Mouse (Mus musculus) MEL (cell line): Measurements from ENCODE around the gene Vwde. TPM values are rescaled to one million over a fixed set of nuclear protein-coding genes. Genes with fewer than 3 reads are reported as not detected.

Source experiments
- DNase-seq: peaks from one replicate; pipeline ENCODE4 v3.0.0; 2011; ENCODE audit warnings: low read depth, low spot score
- H3K27ac ChIP-seq: 2 replicates; pipeline ENCODE4 v1.5.1; 2012; ENCODE audit warnings: low read depth, mild to moderate bottlenecking, control low read depth, low read length, moderate library complexity; ENCODE audit not compliant: control insufficient read depth
- H3K27me3 ChIP-seq, 2 experiments: fragments of 150-350 bp in 1 of 2; sonication (generic) in 1 of 2; 2 replicates each; pipeline ENCODE4 v1.6.1; 2012; ENCODE audit warnings: low read length in 2 of 2, mild to moderate bottlenecking in 2 of 2, improper control_type of control experiment in 1 of 2, moderate library complexity in 1 of 2; ENCODE audit not compliant: insufficient read depth in 2 of 2, control insufficient read depth in 1 of 2
- H3K36me3 ChIP-seq, 2 experiments: 2 replicates each; pipeline ENCODE4 v1.6.1; 2012 to 2014; ENCODE audit warnings: low read length in 2 of 2, improper control_type of control experiment in 1 of 2, inconsistent platforms in 1 of 2, mild to moderate bottlenecking in 1 of 2; ENCODE audit not compliant: insufficient read depth in 2 of 2, control insufficient read depth in 1 of 2
- H3K4me1 ChIP-seq, 2 experiments: fragments of 150-350 bp in 1 of 2; sonication (generic) in 1 of 2; 2 replicates each; pipeline ENCODE4 v1.6.1; 2012; ENCODE audit warnings: low read length in 2 of 2, improper control_type of control experiment in 1 of 2, mild to moderate bottlenecking in 1 of 2; ENCODE audit not compliant: insufficient read depth in 2 of 2, control insufficient read depth in 1 of 2
- H3K4me3 ChIP-seq, 2 experiments: fragments of 150-350 bp in 1 of 2; sonication (generic) in 1 of 2; 2 replicates each; pipeline ENCODE4 v1.5.1; 2012; ENCODE audit warnings: low read depth in 2 of 2, low read length in 2 of 2, mild to moderate bottlenecking in 2 of 2, moderate library complexity in 2 of 2, control low read depth in 1 of 2, improper control_type of control experiment in 1 of 2; ENCODE audit not compliant: control insufficient read depth in 1 of 2, insufficient read depth in 1 of 2
- H3K79me2 ChIP-seq: 2 replicates; pipeline ENCODE4 v1.6.1; 2012; ENCODE audit warnings: mild to moderate bottlenecking, low read length, moderate library complexity; ENCODE audit not compliant: control insufficient read depth, poor library complexity, insufficient read depth
- H3K9ac ChIP-seq: 2 replicates; pipeline ENCODE4 v1.6.1; 2012; ENCODE audit warnings: low read depth, mild to moderate bottlenecking, control low read depth, low read length, moderate library complexity; ENCODE audit not compliant: control insufficient read depth, poor library complexity, severe bottlenecking
- H3K9me3 ChIP-seq: fragments of 150-350 bp; sonication (generic); replicated peaks from 2 replicates; pipeline ENCODE4 v1.6.1; 2012; ENCODE audit warnings: mild to moderate bottlenecking, low read length, improper control_type of control experiment, moderate library complexity; ENCODE audit not compliant: insufficient read depth
- CHD1 ChIP-seq: IDR thresholded peaks from 2 replicates; pipeline ENCODE4 v1.6.1; 2012; ENCODE audit warnings: low read depth, mild to moderate bottlenecking, inconsistent platforms, low read length, improper control_type of control experiment
- CTCF ChIP-seq, 3 experiments: IDR thresholded peaks in 2 of 3; conservative IDR thresholded peaks in 1 of 3; 2 replicates each; pipeline ENCODE4 v1.5.1; 2011 to 2012; ENCODE audit warnings: low read length in 3 of 3, low read depth in 2 of 3, mild to moderate bottlenecking in 2 of 3, improper control_type of control experiment in 1 of 3, inconsistent platforms in 1 of 3, mixed read lengths in 1 of 3, moderate library complexity in 1 of 3; ENCODE audit not compliant: control insufficient read depth in 1 of 3, insufficient read depth in 1 of 3, poor library complexity in 1 of 3, severe bottlenecking in 1 of 3
- E2F4 ChIP-seq: IDR thresholded peaks from 2 replicates; pipeline ENCODE4 v1.6.1; 2011; ENCODE audit warnings: low read depth, low read length, improper control_type of control experiment, borderline replicate concordance
- EP300 ChIP-seq, 2 experiments: IDR thresholded peaks; 2 replicates each; pipeline ENCODE4 v1.6.1; 2011; ENCODE audit warnings: improper control_type of control experiment in 2 of 2, low read length in 2 of 2, low read depth in 1 of 2, mild to moderate bottlenecking in 1 of 2
- ETS1 ChIP-seq: IDR thresholded peaks from 2 replicates; pipeline ENCODE4 v1.6.1; 2012; ENCODE audit warnings: low read depth, mild to moderate bottlenecking, inconsistent platforms, low read length, improper control_type of control experiment, moderate library complexity
- GATA1 ChIP-seq: IDR thresholded peaks from 2 replicates; pipeline ENCODE4 v1.6.1; 2011; ENCODE audit warnings: low read depth, low read length, improper control_type of control experiment
- MAFK ChIP-seq: IDR thresholded peaks from 2 replicates; pipeline ENCODE4 v1.6.1; 2011; ENCODE audit warnings: low read depth, mild to moderate bottlenecking, low read length, improper control_type of control experiment, borderline replicate concordance
- NELFE ChIP-seq: IDR thresholded peaks from 2 replicates; pipeline ENCODE4 v1.6.1; 2011; ENCODE audit warnings: low read depth, low read length, improper control_type of control experiment
- RAD21 ChIP-seq: IDR thresholded peaks from 2 replicates; pipeline ENCODE4 v1.6.1; 2011; ENCODE audit warnings: mild to moderate bottlenecking, low read depth, low read length, improper control_type of control experiment
- RCOR1 ChIP-seq: IDR thresholded peaks from 2 replicates; pipeline ENCODE4 v1.6.1; 2012; ENCODE audit warnings: low read depth, mild to moderate bottlenecking, inconsistent platforms, low read length, improper control_type of control experiment
- SMC3 ChIP-seq: IDR thresholded peaks from 2 replicates; pipeline ENCODE4 v1.6.1; 2011; ENCODE audit warnings: low read depth, low read length, improper control_type of control experiment
- TAL1 ChIP-seq: IDR thresholded peaks from 2 replicates; pipeline ENCODE4 v1.6.1; 2012; ENCODE audit warnings: mild to moderate bottlenecking, inconsistent platforms, low read length, moderate library complexity, mixed read lengths
- TBP ChIP-seq: IDR thresholded peaks from 2 replicates; pipeline ENCODE4 v1.8.0; 2011; ENCODE audit warnings: low read depth, low read length, improper control_type of control experiment
- USF1 ChIP-seq: IDR thresholded peaks from 2 replicates; pipeline ENCODE4 v1.6.1; 2014; ENCODE audit warnings: low read depth, mild to moderate bottlenecking, inconsistent platforms, low read length, improper control_type of control experiment, moderate library complexity
- USF2 ChIP-seq, 2 experiments: IDR thresholded peaks; 2 replicates each; pipeline ENCODE4 v1.6.1; 2011 to 2012; ENCODE audit warnings: improper control_type of control experiment in 2 of 2, low read length in 2 of 2, borderline replicate concordance in 1 of 2, inconsistent platforms in 1 of 2, low read depth in 1 of 2, mild to moderate bottlenecking in 1 of 2; ENCODE audit not compliant: insufficient read depth in 1 of 2
- ZKSCAN1 ChIP-seq: IDR thresholded peaks from 2 replicates; pipeline ENCODE4 v1.6.1; 2012; ENCODE audit warnings: low read depth, mild to moderate bottlenecking, inconsistent platforms, low read length, improper control_type of control experiment, moderate library complexity
- ZMIZ1 ChIP-seq: IDR thresholded peaks from 2 replicates; pipeline ENCODE4 v1.6.1; 2012; ENCODE audit warnings: low read depth, mild to moderate bottlenecking, inconsistent platforms, low read length, improper control_type of control experiment, moderate library complexity
- polyA plus RNA-seq, 2 experiments: library from polyadenylated mRNA; stranded (reverse) in 1 of 2; unstranded in 1 of 2; fragments of >175 nt in 1 of 2; fragments of >200 nt in 1 of 2; gene quantifications; 2 replicates each; pipeline versions ENCODE4 v1.2.1 to v1.2.4; 2012; ENCODE audit warnings: low replicate concordance in 2 of 2, low read depth in 1 of 2; ENCODE audit not compliant: insufficient read length in 2 of 2, insufficient read depth in 1 of 2, missing spikeins in 1 of 2
- total RNA-seq: library from RNA; depleted of rRNA; stranded (reverse); fragments of 300-350 nt; gene quantifications from 2 replicates; pipeline ENCODE4 v1.2.3, GENCODE M21; 2012

Vwde gene
- total and polyA plus RNA-seq, 3 experiments: not detected

DNA sequence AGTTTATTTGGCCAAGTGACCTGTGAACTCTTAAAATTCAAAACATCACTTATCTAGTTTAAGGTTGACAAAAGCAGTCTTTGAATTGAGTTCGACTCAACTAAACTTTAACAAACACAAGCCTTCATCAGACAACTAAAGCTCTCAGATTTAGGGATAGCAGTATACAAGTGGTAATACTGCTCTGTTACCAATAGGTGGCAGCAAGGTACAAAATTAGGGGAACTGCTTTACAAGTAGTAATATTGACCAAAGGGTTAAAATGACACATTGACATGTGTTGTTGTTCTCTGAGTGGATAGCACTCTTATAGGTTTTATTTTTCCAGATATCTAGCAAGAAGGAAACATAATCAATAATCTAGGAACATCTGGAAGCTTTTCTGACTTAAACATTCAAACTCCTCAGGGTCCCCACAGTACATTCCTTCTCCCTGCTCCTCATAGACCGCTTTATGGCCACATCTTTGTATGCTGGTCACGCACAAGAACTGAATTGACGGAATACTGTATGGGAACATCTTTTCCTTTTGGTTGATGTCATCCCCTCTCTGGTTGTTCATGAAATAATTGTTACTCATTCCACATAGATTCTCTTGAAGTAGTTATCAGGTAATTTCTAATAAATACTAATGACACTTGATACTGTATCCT is 23.7 kb upstream of the Vwde start:
- DNase-seq: peak; percentile 26

DNA sequence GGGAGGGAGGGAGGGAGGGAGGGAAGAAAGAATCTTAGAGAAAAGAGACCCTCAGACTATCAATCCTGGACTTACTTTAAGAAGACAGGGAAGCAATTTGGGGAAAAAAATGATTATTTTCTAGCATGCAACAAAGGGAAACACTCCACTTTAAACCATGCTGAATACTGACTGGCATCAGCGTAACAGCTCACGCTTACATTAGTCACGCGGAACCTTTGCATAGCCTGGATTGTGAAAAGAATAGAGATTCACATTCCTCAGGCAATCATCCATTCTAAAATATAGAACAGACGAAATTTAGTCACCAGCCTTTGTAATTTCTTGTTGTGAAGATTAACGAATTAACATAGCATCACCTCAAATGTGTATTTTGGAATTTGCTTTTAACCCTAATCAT is 18.6 kb downstream of the Vwde start:
- no peaks in the 10 kb centered on the region for H3K27me3 ChIP-seq
- H3K9me3 ChIP-seq: no peaks in the 10 kb centered on the region
- TF ChIP-seq USF2 (IDR thresholded peaks at IDR 0.05; ENCODE audit: borderline replicate concordance in 1 of 2, insufficient read depth in 1 of 2, low read depth in 1 of 2, low read length in 2 of 2) (no peak), RCOR1 (no peak), ZKSCAN1 (no peak), EP300 (IDR thresholded peaks at IDR 0.05; ENCODE audit: low read depth in 1 of 2, low read length in 2 of 2) (no peak), MAFK (no peak), ETS1 (no peak), ZMIZ1 (no peak), CTCF (IDR thresholded peaks at IDR 0.05 in 2 of 3, conservative IDR thresholded peaks at IDR 0.05 in 1 of 3; ENCODE audit: control insufficient read depth in 1 of 3, insufficient read depth in 1 of 3, low read depth in 2 of 3, low read length in 3 of 3, poor library complexity in 1 of 3, severe bottlenecking in 1 of 3) (no peak), E2F4 (no peak), USF1 (no peak), TAL1 (no peak), TBP (no peak), GATA1 (no peak), NELFE (no peak)
- no peaks in the 10 kb centered on the region for H3K36me3 ChIP-seq
- no peaks in the 10 kb centered on the region for H3K4me1 ChIP-seq
- no peak overlapping the region for H3K4me3 ChIP-seq
- no peak overlapping the region for H3K27ac ChIP-seq
- no peaks in the 10 kb centered on the region for H3K79me2 ChIP-seq
- no peak for DNase-seq
- no peak overlapping the region for H3K9ac ChIP-seq

More for the DNA sequence above, 23.7 kb upstream of the Vwde start:
- Histone ChIP-seq H3K9me3 (no peaks in the 10 kb centered on the region), H3K27me3 (no peaks in the 10 kb centered on the region), H3K36me3 (no peaks in the 10 kb centered on the region), H3K9ac (no peak overlapping the region), H3K4me1 (no peaks in the 10 kb centered on the region), H3K27ac (no peak overlapping the region), H3K79me2 (no peaks in the 10 kb centered on the region), H3K4me3 (no peak overlapping the region)
- TF ChIP-seq RAD21: peak; percentile 58
- peak; percentile 49 for TF ChIP-seq SMC3
- peak in 2 of 3 experiments; percentile 53 to 64; a peak in 4 of 6 replicates for TF ChIP-seq CTCF (IDR thresholded peaks at IDR 0.05 in 2 of 3, conservative IDR thresholded peaks at IDR 0.05 in 1 of 3; ENCODE audit: control insufficient read depth in 1 of 3, insufficient read depth in 1 of 3, low read depth in 2 of 3, low read length in 3 of 3, poor library complexity in 1 of 3, severe bottlenecking in 1 of 3)
- TF ChIP-seq CHD1: no peak
- TF ChIP-seq, all 39 proteins: peak for 3
